Mouse (Mus musculus) mouse embryonic stem cell (cell line): Measurements from ENCODE around the gene Degs1.
"Not testable (repeated sequence)": the region's sequence is repeated elsewhere in the genome, so short reads cannot be mapped to it uniquely, and the experiment has no call there.

Experiments used
- in situ Hi-C, 2 experiments: fragments of 300-500 bp; cut with MboI; formaldehyde crosslinking; loops; 1 replicate in 1 of 2; 3 replicates in 1 of 2; pipeline ENCODE4 v1.14.3; 2019 to 2020; ENCODE audit warnings: low sequenced_read_pairs in 2 of 2, low pct_unique_long_range_greater_than_20kb in 1 of 2, mixed read lengths in 1 of 2; ENCODE audit not compliant: unreplicated experiment in 1 of 2

Degs1 gene

DNA sequence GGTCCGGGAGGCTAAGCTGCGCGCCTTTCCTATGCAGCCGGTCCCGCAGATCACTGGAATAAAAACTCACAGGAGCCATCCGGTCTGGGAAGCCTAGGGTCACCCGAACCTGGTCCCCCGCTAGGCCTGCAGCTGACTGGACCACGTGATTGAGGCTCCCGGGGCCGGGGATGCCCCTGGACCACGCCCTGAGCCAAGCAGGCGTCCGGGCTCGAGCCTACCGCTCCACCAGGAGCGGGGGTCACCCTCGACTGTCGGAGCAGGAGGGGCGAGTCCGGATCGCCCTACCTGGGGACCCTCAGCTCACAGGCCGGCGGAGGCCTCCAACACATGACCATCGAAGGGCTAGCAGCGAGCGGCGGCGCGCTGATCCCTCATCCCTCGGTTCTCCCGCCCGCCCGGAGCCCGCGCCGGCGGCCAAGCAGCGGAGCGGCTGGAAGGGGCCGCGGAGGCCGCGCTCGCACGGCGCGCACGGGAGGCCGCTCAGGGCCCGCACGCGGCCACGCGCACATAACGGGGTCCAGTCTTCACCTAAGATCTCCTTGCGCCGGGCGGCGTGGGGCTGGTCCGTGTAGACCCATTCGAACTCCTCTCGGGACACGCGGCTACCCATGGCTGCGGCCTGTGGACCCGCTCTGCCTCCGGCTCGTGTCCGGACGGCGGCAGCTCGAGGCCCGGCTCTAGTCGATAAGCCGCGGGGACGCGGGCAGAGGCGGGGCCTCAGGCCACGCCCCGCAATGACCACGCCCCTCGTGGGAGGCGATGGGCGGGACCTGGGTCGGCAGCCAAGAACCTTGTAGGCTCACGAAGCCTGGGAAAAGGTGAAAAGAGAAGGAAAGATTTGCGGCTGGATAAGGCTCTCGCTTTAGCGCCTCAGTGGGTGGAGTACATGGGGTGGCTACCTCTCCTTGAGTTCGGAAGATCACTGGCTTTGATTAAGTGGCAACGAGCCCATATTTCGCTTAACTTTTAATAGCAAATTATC lies at the start of gene Degs1:
Gene Degs1 (minus strand): TSS at position 714 of the 985 bp plus-strand sequence.
- in situ Hi-C loops: loop anchor here in 1 of 2 experiments (10.0 kb wide), 1 partner anchor 128 kb away; no protein-coding TSS in a partner anchor

DNA sequence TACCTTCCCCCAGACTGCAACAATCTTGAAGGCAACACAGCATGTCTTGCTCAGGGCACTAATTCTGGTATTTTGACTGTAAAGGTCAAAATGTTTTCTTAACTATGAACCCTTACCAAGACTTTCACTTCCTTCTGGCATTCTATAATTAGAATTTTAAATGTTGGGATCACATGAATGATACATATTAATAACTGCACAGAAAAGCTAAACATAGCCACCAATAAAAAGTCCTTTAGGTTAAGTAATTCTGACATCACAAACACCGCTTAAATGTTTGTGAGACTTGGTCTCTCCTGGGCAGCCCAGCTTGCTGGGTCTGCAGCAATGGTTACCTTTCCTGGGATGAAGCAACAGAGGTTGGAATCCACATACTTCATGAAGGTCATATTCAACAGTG lies 43.3 kb upstream of the Degs1 start:
- in situ Hi-C loops: no loop called here

DNA sequence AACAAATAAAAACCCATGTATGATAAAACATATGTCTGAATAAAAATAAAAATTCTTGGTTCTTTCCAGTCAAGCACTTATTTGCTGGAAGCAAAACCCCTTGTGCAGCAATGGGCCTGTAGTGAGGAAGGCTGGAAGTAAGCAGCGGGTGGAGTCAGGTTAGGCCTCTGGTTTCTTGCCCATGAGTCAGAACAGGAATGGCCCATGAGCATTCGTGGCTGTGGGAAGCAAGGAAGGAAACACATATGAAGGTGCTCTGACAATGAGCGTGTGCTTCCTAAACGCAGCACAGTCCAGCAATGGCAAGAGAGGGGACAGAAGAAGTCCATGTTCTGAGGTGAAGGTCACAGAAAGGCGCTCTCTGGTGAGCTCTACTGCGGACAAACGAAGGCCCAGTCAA lies 41.9 kb upstream of the Degs1 start:
- in situ Hi-C loops: loop anchor here (25.0 kb wide), 1 partner anchor 437 kb away; no protein-coding TSS in a partner anchor

DNA sequence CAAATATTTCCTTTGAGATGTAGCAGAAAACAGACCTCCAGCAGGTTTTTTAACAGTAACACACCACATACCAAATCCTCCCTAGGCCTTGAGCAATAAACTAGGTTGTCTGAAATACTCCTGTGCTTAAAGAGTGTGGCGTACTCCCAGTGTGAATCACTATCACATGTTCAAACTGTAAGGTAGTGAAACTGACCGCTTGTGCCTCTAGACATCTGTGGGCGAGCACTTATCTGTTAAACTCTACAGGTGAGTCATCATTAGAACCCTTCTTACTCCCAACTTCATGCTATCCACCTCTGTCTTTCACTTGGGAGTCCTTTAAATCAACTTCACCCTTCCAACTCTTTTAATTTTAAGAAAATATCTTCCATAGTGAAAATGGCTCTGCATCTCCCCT lies 40.5 kb upstream of the Degs1 start:
- in situ Hi-C loops: loop anchor here (25.0 kb wide), 1 partner anchor 436 kb away; no protein-coding TSS in a partner anchor

DNA sequence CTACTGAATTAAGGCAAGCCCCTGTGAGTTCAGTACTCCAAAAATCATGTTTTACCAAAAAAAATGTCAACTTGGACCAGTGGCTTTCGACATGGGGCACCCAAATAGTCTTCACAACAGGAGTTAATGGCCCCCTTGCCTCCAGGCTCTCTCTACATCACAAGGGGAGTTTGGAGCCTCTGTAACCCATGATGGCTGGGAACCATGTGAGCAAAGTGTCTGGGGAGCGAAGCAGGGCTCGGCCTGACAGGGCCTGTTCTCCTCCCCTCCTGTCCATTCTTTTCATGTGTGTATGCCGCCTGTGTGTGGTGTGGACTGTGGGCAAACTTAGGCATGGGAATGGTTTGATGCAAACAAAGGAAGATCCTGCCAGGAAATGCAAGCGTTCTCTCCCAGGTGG lies 31.6 kb upstream of the Degs1 start:
- in situ Hi-C loops: loop anchor here (10.0 to 25.0 kb wide), 2 partner anchors 159 to 427 kb away; no protein-coding TSS in a partner anchor

DNA sequence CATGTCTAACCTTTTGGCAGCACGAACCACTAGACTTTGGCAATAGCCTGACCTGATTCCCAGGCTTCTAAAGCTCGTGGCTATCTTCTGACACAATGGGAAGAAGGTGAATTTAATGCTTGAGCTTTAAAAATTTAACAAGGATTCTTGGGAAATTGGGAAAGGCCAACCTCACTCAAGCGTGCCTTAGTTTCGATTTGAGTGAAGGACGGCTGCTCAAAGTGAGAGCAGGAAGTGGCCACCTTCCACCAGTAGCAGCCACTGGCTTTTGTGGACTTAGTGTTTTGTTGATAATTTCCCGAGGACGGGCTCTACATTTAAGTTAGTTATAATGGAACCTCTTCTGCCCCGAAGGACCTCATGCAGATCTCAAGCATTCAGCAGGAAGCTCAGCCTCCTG lies 30.6 kb upstream of the Degs1 start:
- in situ Hi-C loops: loop anchor here (10.0 to 25.0 kb wide), 2 partner anchors 158 to 426 kb away; no protein-coding TSS in a partner anchor

DNA sequence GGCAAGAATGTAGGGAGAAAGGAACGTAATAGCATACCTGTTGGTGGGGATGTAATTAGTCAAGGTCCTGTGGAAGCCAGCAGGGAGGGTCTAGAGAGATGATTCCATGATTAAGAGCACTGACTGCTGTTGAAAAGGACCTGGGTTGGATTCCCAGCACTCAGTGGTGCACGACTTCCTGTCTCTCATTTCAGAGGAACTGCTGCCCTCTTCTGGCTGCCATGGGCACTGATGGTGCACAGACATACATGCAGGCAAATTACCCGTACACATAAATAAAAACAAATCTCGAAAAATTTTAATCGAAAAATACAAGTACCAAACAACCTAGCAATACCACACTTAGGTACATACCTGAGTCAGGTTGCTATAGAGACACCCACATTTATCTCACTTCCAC lies 28.8 kb upstream of the Degs1 start:
- in situ Hi-C loops: loop anchor here (10.0 to 25.0 kb wide), 2 partner anchors 157 to 424 kb away; no protein-coding TSS in a partner anchor

DNA sequence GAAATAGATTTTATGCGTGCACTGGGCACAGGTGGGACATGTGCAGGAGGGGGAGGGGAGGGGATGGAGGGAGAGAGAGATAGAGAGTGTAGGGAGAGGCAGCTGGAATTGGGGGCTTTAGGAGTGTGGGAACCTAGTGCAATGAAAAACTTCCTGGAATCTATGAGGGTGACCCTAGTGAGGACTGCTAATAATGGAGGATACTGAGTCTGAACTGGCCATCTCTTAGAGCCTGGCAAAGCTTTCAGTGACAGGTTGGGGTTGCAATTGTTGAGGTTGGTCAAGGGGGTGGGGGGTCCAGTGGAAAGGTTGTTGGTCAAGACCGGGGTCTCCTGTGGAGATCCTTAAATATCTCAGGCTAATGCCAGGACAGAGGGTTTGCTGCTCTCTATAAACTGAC lies 27.7 kb upstream of the Degs1 start:
- in situ Hi-C loops: loop anchor here (10.0 to 25.0 kb wide), 2 partner anchors 156 to 423 kb away; no protein-coding TSS in a partner anchor

DNA sequence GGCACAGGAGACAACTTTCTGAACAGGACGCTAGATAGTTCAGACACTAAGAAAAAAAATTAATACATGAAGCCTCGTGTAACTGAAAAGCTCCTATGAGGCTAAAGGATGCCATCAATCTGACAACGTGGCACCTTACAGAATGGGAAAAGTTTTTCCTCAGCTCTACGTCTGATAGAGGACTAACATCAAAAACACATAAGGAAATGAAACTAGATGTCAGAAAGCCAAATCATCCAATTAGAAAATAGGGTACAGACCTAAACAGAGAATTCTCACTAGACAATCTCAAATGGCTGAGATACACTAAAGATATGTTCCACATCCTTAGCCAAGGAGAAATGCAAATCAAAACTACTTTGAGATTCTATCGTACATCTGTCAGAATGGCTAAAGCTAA lies 26.8 kb upstream of the Degs1 start:
- in situ Hi-C loops: loop anchor here (25.0 kb wide), 1 partner anchor 422 kb away; no protein-coding TSS in a partner anchor

DNA sequence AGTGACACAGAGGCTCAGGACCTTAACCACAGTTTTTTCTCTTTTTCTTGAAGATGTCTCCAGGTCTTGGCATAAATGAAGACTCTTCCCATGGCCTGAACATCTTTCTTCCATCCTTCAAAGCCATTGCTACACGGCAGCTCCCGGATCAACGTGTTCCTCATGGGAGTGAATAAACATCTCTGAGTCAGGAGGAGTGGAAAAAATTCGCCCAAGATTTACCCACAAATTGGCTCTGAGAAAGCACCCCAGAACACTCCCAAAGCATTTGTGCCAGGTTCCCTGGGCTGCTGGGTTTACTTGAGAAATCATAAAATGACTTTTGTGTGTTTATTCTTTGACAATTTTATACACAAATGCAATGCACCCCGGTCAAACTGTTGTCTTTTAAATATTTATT lies 20.3 kb upstream of the Degs1 start:
- in situ Hi-C loops: loop anchor here (25.0 kb wide), 1 partner anchor 416 kb away; no protein-coding TSS in a partner anchor

DNA sequence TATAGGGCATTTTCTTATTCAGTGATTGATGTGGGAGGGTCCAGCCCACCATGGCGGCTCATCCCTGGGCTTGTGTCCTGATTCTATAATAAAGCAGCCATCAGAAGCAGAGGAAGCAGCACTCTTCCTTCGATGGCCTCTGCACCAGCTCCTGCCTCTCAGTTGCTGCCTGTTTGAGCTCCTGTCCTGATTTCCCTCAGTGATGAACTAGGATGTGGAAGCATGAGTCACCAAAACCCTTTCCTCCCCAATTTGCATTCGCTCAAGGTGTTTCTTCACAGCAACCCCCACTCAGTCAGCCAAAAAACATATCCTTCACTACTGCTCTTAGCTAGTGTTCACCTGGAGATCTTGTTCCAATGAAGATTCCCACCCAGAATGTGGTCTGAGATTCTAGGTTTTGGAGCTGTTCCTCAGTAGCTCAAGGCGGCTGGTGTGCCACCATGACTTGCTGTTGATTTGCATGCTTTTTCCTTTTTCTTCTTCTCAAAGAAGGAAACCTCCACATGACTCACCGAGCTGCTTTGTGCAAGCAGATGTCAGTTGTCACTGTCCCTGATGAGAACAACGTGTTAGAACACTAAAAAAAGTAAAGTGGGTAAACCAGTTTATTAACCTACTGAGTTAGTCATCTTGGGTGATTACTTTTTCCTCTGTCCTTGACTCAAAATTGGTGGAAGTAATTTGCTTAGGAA lies 19.7 kb upstream of the Degs1 start:
- in situ Hi-C loops: loop anchor here (25.0 kb wide), 1 partner anchor 415 kb away; no protein-coding TSS in a partner anchor

DNA sequence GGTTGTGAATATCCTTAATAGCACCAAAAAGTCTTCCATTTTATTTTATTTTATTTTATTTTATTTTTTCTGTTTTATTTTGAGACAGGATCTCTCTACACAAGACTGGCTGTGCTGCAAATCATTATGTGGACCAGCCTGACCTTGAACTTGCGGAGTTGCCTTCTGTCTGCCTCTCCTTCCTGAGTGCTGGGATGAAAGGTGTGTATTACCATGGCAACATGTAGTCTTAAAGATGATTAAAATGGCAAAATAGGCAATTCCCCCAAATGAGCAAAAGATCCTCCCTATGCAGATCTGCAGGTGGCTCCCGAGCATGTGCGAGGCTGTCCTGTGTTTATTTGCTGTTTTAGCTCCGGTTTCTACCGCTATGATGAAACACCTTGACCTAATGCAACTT lies 15.2 kb upstream of the Degs1 start:
- in situ Hi-C loops: no loop called here

DNA sequence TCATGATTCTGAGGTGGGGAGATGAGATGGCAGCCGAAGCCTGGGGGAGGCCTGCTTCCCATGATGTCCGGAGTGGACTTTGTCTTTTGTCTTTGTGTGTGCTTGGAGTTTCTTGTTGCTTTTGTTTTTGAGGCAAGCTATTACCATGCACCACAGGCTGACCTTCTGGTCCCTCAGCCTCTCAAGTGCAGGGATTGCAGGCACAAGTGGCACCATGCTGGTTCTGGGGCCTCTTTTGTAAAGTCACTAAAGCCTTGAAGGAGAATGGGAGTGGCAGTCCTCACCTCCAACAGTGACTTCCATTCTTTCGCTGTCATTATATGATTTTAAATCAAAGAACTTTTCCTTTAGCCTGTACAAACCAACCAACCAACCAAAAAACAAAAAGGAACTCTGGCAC lies 14.6 kb upstream of the Degs1 start:
- in situ Hi-C loops: no loop called here

DNA sequence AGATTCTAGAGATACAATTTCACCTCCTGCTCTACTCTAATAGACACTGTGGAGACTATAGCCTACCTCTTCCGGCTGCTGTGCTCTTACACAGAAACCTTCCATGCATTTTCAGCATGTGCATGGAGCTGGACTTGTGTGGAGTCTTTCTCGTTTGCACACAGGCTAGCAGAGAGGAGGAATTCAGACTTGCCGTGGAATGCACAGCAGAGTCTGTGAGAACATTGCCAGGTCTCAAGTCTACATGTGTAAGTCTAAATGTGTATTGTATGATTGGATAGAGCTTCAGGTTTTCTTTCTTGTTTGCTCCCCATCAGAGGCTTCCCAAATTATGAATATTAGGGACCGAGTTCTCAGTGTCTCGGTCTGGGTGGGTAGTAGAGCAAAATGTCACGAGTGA lies 14.2 kb upstream of the Degs1 start:
- in situ Hi-C loops: no loop called here

DNA sequence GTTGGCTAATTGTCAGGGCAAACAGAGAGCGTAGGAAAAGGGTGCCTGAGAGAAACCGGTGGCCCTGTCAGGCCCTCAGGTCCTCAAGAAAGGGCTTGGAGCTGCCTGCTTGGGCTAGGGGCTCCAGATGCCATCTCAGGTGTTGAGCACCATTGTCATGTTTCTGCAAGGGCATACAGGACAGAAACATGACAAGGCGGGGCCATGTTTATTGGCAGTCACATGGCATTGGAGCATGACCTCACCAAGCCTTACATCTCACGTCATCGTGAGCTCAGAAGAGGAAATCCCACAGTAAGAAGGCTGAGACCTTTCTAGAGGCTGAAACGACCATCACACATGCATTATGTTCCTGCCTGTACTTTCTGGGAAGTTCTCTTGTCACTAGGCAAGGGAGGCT lies 13.5 kb upstream of the Degs1 start:
- in situ Hi-C loops: no loop called here

DNA sequence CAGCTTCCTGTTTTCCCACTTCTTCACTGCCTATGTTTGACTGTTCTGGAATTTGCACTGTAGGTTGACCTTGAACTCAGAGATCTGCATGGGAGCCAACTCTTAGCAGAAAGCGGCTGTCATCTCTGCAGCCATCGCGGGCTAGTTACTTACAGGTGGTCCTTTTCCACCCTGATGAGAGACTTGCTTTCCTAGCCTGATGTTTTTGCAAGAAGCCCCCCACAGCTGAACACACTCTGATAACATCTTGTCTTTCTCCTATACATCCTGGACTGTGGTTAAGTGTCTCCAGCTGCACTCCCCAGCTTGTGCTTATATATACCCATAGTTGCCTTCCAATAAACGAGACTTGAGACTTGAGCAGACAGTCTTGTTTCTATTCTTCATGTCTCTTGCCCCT lies 9.7 kb upstream of the Degs1 start:
- in situ Hi-C loops: no loop called here

DNA sequence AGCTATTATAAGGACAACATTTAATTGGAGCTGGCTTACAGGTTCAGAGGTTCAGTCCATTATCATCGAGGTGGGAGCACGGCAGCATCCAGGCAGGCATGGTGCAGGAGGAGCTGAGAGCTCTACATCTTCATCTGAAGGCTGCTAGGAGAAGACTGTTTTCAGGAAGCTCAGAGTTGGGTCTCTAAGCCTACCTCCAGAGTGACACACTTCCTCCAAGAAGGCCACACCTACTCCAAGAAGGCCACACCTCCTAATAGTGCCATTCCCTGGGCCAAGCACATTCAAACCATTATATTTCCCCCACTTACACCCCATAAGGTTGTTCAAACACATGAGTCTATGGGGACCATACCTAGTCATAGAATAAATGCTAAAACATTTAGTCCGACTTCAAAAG lies 8.1 kb upstream of the Degs1 start:
- in situ Hi-C loops: not testable (repeated sequence)

DNA sequence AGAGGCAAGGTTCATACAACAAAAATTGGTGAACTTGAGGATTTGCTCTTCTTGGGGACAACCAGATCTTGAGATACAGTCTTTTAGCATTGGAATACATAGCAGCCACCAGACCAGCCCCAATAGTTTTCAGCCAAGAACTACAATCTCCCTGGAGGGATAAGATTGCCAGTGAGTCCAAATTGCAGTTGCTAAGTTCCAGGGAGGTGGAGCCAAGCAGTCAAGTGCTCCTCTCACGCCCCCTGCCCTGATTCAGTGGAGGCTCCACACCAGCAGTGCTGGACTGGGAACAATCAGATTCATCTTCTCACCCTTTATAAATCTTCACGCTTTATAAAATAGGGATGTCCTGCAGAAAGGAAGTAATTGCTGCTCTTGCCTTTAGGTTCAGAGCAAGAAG lies 7.2 kb upstream of the Degs1 start:
- in situ Hi-C loops: loop anchor here in 1 of 2 experiments (10.0 kb wide), 1 partner anchor 135 kb away; no protein-coding TSS in a partner anchor

DNA sequence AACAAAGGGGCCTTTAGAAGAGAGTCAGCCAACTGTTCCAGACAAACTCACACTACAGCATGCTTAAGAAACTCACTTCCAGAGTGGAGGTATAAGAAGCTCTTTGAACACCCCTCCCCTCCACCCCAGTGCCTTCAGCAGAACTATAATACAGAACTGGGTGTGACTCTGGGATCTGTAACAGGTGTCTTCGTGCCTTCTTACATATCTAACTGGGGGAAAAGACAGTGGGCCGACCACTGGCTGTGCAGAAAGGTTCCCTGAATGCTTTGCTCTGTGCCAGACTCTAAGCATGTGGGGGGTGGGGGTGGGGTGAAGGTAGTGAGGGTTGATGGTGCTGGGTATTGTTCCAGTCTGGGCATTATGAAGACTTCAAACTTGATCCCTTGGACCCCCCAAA lies 6.0 kb upstream of the Degs1 start:
- in situ Hi-C loops: loop anchor here in 1 of 2 experiments (10.0 kb wide), 1 partner anchor 134 kb away; no protein-coding TSS in a partner anchor
